Mouse (Mus musculus): ENCODE results near the gene Rep15. TPM values are rescaled to one million over a fixed set of nuclear protein-coding genes. Genes with fewer than 3 reads are reported as not detected.

The Rep15 gene
- polyA plus RNA-seq, 2 experiments from 2014 or later: 0.29 to 0.95 TPM

DNA sequence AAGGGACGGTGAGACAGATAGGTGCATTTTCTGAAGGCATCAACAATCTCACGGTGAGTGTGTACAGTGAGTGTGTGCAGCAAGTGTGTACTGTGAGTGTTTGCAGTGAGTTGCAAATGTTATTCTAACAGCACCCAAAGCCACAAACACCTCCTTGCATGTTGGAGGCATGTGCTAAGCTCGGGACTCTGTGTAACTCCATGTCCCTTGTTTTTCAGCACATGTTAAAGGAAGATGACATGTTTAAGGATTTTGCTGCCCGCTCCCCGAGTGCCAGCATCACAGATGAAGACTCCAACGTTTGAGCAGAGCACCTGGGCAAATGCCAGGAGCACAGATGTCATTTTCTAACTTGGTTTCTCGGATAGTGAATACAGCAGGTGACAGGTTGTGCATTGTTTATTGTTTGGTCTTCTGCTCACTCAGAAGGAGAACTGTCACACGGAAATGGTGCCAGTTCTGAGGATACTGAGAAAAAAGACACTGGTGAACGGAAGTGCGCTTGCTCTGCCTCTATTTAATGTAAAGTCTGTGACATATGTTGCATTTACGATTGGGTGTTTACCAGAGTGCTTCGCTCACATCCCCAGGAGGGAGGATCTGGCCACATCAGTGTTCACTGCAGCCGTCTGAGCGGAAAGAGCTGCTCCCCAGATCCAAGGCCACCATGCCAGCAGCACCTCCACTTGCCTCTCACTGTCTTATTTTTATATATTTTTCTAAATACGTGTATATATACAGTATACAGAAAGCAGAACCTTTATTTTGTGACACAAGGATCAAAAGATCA is 2.1 kb upstream of the Rep15 start:
- no peak for ATAC-seq

DNA sequence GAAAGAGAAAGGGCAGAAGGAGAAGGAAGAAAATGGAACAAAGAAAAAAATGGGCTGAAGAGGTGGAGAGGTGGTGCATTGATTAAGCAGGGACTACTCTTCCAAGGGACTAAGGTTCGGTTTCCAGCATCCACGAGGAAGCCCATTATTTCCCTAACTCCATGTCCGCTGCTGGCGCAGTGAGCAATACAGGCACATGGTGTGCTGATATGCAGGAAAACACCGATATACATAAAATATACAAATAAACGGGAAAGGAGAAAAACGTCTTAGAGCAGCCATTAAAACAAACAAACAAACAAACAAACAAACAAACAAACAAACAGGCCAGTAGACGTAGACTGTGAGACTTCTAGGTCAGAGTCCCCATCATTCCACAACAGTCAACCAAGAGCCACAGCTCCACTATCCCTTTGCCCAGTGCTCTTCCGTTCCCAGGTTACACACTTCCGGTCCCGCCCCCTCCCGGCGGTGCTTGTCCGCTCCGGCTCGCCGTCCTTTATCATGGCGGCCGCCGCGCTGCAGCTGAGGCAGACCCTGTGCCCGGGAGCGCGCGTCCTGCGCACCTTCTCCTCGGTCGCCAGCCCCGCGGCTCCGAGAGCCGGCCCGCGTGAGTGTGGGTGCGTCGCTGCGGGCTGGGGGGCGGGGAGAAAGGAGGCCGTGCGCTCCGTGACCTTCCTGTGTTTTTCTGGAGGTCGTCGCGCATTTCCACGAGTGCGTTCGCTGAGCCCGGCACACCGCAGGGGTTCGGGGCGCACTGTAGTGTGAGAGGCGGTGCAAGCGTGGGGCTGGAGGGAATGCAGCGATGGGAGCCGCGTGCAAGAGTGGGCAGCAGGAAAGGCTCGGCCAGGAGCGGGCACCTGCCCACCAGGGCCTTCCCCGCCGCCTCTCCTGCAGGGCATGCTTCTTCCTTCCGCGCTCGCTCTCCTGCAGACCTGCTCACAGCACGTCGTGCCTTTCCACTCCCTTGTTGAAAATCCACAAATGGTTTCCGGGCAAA is 10.2 kb downstream of the Rep15 start, which contains the start of gene Mrps35:
TSS of gene Mrps35 (plus strand) at position 474 of the 1,000 bp plus-strand sequence.
- peak; percentile 96 for ATAC-seq

DNA sequence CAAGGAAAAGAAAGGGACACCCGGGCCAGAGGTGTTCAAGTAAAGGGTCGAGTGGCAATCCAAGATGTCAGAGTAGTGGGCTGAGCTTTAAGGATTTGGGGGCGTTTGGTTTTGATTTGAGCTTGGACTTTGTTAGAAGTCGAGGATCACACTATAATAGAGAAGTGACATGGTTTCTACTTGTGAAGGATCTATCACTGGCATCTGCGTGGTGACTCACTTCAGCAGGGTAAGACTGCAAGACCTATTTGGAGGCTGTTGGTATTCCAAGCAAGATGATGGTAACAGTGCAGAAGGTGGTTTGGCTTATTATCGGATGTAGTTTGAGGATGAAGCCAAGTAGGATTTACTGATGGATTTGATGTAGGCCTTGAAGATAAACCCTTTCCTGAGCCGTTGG is 11.2 kb downstream of the Rep15 start:
- no peak for ATAC-seq

DNA sequence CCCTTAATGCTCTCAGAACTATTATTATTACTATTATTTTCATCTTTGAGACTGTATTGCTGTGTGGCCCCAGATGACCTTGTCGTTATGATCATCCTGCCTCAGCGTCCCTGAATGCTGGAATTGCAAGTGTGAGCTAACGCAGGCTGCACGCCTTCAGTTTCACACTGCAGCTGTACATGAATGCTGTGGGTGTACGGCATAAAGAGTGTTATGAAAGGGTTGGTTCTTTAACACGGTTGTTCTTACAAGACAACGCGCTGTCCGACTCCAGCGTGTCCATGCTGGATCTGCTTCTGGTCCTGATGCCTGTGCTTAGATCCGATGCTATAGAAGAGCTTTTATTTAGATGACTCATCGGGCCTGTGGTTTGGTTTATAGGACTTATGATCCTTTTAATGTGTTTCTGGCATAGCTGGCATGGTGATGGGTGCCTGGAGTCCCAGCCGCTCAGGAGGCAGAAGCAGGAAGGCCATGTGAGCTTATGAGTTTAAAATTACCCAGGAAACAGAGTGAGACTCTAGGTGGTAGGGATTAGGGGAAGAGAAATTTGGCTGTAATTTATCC is 16.9 kb downstream of the Rep15 start:
- no peak for ATAC-seq

DNA sequence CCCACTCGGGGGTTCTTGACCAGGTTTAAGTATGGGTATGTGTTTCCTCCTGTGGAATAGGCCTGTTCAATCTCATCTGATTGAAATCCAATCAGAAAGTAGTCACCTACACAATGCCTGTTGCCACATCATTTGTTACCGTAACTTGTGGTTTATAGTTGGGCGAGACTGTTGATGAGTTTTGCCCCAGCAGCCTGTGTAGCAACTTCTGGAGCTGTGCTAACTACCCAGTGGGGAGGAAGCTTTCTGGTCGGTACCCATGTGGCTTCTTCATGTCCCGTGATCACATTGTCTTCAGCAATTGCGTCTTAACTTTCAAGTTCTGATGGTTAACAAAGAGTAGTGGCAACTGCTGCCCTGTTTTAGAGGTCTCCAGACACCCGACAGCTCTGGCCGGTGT is 19.3 kb downstream of the Rep15 start:
- ATAC-seq: no peak

DNA sequence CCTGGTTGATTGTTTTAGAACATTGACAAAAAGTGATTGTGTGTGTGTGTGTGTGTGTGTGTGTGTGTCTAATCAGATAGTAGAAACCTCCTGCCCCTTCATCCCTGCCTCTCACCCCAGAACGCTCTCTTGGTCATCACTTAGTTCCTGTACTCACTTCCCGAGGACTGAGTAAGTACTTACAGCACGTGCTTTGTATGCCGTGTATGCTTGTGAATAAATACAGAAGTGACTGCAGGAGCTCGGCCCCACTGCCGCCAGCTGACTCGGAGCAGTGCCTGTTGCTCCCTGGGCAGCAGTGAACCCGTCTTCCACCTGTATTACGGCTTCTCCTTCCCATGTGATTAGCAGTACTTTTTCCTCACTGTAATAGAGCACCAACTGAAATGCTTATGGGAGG is 20.1 kb downstream of the Rep15 start:
- no peak for ATAC-seq

DNA sequence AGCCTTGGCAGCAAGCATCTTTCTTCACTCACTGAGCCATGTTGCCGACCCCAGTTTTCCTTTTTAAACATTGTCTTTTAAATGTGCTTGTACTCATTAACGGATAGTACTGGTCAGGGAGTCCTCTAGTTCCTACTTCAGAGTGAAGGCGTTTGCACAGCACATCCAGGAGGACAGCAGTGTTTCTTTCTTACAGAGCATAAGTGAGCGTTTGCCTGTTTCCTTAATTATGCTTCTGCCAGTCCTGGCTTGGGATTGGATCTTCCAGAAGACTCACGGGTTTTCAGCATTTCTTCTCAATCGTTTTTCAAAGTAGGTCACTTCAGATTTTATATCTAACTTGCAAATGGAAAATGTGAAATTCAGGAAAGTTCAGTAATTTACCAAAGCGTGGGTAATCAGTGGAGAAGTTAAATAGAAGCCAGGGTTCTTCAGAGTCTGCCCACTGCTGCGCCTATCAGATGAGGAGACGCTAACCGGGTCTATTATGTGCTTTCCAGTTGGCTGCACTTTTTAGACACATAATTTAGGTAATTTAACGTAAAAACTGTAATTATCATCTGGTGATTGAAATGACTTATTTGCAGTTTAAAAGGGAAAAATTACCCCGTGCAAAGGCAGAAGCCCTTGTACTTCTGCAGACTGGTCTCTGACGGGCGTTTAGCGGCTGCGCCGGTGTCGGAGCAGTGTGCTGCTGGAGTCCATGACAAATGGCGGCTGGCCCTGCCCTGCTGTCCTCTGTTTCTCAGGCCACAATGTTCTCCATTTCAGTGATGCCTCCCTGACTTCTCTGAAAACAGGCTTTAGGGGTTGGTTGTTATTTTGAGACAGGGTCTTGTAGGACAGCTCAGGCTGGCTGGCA is 21.6 kb downstream of the Rep15 start:
- no peak for ATAC-seq

DNA sequence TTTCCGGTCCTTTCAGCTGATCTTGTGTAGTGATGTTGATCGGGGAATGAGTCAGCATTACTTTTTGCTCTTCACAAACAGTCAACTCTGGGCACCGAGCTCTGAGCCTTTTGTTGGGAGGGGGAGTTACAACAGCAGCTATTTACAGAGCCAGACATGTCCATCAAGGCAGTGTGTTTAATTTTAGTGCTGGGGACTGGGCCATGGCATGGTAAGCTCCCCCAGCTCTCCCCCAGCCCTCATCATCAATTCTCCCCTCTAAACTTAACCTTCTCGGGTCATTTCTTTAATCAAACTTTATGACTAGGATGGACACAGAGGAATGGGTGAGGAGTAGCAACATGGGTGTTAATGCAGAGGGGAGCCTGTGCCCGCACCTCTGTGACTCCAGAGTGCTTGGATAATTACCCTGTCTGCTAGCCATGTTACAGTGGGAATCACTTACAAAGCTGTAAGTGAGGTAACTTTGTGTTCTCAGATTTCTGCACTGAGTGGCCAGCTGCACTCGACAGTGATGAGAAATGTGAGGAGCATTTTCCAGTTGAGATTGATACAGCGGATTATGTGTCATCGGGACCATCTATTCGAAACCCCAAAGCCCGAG is 23.1 kb downstream of the Rep15 start:
- no peak for ATAC-seq

DNA sequence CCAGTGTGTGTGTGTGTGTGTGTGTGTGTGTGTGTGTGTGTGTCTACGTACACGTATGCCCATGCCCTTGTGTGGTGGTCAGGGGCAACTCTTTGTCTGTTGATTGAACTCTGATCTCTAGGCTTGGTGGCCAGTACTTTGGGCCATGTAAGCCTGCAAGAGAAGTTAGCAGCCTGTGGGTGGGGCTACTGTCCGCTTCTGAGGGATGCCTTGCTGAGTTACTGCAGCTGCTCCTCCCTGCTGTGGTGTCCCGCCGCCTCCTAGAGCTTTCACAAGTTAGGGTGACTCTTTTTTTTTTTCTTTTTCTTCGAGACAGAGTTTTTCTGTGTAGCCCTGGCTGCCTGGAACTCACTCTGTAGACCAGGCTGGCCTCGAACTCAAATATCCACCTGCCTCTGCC is 26.9 kb downstream of the Rep15 start:
- no peak for ATAC-seq

DNA sequence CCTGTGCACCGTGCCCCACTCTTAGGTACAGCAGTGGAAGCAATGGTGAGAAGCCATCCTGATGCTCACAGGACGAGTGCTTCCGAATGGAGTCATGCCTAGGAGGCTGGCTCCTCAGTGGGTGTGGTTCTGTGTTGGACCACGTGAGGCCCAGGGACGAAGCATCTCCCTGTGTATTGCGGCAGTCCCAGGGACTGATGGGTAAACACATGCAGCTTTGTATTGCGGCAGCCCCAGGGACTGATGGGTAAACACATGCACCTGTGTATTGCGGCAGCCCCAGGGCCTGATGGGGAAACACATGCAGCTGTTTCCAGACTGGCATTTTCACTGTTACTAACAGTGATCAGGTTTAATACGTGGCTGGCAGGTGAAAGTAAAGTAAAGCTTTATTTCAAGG is 29.2 kb downstream of the Rep15 start:
- ATAC-seq: no peak

DNA sequence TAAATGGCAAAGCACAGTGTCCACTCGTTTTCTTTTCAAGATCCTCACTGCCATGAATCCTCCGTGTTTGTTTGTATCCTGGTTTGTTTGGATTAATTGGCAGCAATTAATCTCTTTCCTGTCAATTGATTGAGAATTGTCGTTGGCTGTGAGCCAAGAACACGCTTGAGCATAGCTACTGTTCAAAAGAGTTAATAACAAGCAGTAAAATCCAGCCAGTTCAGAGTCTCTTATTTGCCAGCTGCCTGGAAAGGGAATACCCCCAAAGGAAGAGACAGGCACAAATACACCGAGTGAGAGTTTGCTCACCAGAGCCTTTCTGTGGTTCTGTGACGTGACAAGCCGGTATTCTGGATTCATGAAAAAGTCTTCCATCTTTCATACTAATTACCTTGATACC is 29.6 kb downstream of the Rep15 start:
- ATAC-seq: no peak

DNA sequence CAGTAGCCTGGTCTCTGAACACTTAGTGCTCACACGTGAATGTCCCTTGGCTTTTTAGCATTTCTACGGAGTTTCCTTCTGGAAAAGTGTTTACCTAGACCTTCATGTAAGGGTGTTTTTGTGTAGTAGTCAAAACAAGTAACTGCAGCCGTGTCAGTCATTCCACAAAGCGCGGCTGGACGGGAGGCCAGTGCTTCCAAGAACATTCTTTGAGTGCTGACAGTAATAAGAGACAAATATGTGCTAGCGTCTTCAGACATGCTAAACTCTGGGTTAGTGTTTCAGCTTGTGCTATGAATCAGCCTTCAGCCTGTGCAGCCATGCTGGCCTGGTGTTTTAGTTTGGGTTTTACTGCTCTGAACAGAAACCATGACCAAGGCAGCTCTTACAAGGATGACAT is 30.3 kb downstream of the Rep15 start:
- no peak for ATAC-seq

DNA sequence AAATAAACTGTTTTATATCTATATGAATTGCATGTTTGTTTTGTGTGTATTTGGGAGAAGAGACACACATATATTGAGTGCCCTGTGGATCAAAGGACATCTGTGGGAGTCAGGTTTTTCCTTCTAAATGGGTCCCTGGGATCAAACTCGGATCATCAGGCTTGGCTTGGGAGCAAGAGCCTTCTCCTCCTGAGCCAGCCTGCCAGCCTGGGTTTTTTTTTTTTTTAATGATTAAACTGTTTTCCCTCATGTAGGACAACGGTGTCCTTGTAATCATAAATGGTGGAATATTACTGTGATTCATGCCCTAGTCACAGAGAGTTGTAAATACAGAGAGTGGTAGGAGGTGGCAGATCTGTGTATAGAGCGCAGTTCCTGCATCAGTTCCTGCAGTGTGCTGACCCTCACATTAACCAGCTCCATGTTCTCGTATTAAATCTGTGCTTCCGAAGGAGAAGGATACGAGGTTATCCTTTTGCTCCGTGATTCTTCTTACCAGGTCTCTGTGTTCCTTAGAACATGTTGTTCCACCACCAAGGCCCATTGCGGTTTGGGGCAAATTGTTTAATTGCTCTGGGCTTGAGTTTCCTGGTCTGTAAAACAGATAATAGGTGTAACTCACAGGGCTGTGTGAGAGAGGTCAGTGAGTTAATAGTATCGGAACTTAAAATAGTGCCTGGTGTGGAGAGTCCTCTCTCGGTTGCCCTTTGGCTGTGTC is 32.0 kb downstream of the Rep15 start:
- no peak for ATAC-seq

DNA sequence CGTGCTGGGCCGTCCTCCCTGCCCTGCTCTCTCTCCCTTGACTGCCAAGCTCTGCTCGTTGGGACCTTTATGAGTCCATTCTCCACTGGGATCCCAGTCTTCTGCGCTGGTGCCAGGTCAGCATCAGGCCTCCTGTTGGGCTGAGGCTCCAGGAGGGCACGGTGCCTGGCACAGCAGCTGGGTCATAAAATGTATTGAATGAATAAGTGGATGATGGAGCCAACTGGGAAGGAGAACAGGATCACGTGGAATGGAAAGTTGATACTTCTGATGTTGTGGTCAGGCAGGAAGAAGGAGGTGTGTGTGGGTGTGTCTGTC is 32.5 kb downstream of the Rep15 start:
- no peak for ATAC-seq

DNA sequence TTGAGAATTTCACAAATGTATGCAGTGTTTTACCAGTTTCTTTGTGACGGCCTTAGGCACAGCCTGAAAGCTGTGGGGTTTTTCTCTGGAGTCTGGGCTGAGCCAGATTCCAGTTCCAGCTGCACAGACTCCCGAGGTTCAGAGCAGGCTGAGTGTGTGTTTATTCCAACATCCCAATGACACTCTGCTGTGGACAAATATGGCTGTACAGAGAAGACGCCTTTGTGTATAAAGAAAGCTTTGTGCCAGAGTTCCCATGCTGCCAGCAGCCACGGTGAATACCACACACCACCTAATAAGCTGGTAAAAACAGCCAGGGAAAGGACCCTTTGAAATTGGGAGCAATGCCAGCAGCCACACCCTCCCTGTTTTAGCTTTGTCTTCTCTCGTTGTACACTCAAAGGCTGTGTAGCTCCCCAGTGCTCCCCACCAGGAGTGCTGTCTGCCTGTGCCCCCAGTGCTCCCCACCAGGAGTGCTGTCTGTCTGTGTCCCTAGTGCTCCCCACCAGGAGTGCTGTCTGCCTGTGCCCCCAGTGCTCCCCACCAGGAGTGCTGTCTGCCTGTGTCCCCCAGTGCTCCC is 43.5 kb downstream of the Rep15 start:
- ATAC-seq: no peak

DNA sequence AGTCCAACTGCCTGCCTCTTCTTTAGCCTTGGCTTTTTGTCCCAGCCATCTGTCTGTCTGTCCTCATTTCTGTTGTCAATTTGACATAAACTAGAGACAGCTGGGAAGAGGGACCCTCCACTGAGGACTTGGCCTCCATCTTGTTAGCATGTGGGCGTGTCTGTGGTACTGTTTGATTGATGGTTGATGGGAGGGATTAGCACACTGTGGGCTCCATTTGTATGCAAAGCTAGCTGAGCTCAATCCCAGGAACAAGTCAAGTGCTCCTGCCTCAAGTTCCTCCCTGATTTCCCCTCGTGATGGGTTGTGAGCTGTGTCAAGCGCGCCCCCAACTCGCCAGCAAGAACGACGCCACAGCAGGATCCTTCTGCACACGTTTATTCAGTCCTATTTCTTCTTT is 44.5 kb downstream of the Rep15 start:
- no peak for ATAC-seq

DNA sequence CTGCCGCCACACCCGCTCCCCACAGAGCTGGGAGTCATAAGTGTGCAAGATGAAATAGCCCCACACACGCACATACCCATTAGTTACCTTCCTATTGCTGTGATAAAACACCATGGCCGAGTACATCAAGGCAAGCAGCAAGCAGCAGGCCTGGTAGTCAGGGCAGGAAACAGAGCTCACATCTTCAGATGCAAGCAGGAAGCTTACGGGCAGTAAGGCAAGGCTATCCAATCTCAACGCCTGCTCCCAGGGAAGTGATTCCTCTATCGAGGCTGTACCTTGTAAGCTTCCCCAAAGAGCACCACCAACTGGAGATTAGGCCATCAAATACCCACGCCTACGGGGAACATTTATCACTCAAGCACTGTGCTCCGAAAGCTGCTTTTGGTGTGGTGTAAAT is 47.5 kb downstream of the Rep15 start:
- no peak for ATAC-seq
